Mouse (Mus musculus): Measurements from ENCODE around the gene Crybb2. TPM values are rescaled to one million over a fixed set of nuclear protein-coding genes. Genes with fewer than 3 reads are reported as not detected.
"Not testable (repeated sequence)": the region's sequence is repeated elsewhere in the genome, so short reads cannot be mapped to it uniquely, and the experiment has no call there.

Crybb2 gene
- polyA plus RNA-seq (2017; shearing (Covaris generic)) = not detected

GRCm38 (mm10) chr5:113070017-113070416 lies at the start of gene Crybb2:
Gene Crybb2 (minus strand): TSS chr5:113070117.
- ATAC-seq = no peak

- ATAC-seq = no peak
These were observed 49.4 kb upstream of the Crybb2 start for GRCm38 (mm10) chr5:113119291-113119690.

- ATAC-seq = no peak
These were observed 48.8 kb upstream of the Crybb2 start for GRCm38 (mm10) chr5:113118695-113119094.

- ATAC-seq = no peak
These were observed 47.4 kb upstream of the Crybb2 start for GRCm38 (mm10) chr5:113117361-113117760.

- ATAC-seq = no peak
These were observed 46.0 kb upstream of the Crybb2 start for GRCm38 (mm10) chr5:113115896-113116295.

- ATAC-seq = peak; percentile 32
These were observed 44.6 kb upstream of the Crybb2 start for GRCm38 (mm10) chr5:113114264-113115225.

GRCm38 (mm10) chr5:113113120-113113519 lies 43.2 kb upstream of the Crybb2 start:
- ATAC-seq = no peak

- ATAC-seq = no peak
These were observed 41.4 kb upstream of the Crybb2 start for GRCm38 (mm10) chr5:113111336-113111735.

GRCm38 (mm10) chr5:113110929-113111328 lies 41.0 kb upstream of the Crybb2 start:
- no peak for ATAC-seq

GRCm38 (mm10) chr5:113109651-113110050 lies 39.7 kb upstream of the Crybb2 start:
- ATAC-seq = not testable (repeated sequence)

GRCm38 (mm10) chr5:113108165-113108764 lies 38.3 kb upstream of the Crybb2 start:
- no peak for ATAC-seq

GRCm38 (mm10) chr5:113107709-113108108 lies 37.8 kb upstream of the Crybb2 start:
- no peak for ATAC-seq

- ATAC-seq = no peak
These were observed 36.7 kb upstream of the Crybb2 start for GRCm38 (mm10) chr5:113106594-113106993.

- ATAC-seq = no peak
These were observed 35.6 kb upstream of the Crybb2 start for GRCm38 (mm10) chr5:113105481-113105880.

GRCm38 (mm10) chr5:113105035-113105434 lies 35.1 kb upstream of the Crybb2 start:
- no peak for ATAC-seq

GRCm38 (mm10) chr5:113102455-113102854 lies 32.5 kb upstream of the Crybb2 start:
- no peak for ATAC-seq

- ATAC-seq = no peak
These were observed 31.5 kb upstream of the Crybb2 start for GRCm38 (mm10) chr5:113101457-113101856.

- ATAC-seq = no peak
These were observed 30.5 kb upstream of the Crybb2 start for GRCm38 (mm10) chr5:113100422-113100821.

- no peak for ATAC-seq
These were observed 29.6 kb upstream of the Crybb2 start for GRCm38 (mm10) chr5:113099546-113099945.

- no peak for ATAC-seq
These were observed 27.6 kb upstream of the Crybb2 start for GRCm38 (mm10) chr5:113097551-113097950.

GRCm38 (mm10) chr5:113095456-113095855 lies 25.5 kb upstream of the Crybb2 start:
- ATAC-seq = no peak

- no peak for ATAC-seq
These were observed 22.5 kb upstream of the Crybb2 start for GRCm38 (mm10) chr5:113092406-113092805.

GRCm38 (mm10) chr5:113091162-113091561 lies 21.2 kb upstream of the Crybb2 start:
- ATAC-seq = no peak

GRCm38 (mm10) chr5:113090750-113091149 lies 20.8 kb upstream of the Crybb2 start:
- no peak for ATAC-seq

Measured in activated CD4-positive, CD25-positive, alpha-beta regulatory T cell, adult 4 months (primary cell).